Mouse (Mus musculus) embryonic facial prominence, embryonic 15.5 days (tissue): Measurements from ENCODE around the gene Gm28305. TPM values are rescaled to one million over a fixed set of nuclear protein-coding genes. Genes with fewer than 3 reads are reported as not detected.

ENCODE experiments used
- polyA plus RNA-seq: library from polyadenylated mRNA; unstranded; fragments of >200 nt; fragmentation: Nextera tagmentation; extraction: Ambion mirVana; gene quantifications from 2 replicates; pipeline ENCODE4 v1.2.1, GENCODE M21; 2015

Gm28305 gene
- polyA plus RNA-seq, 1 experiment from 2014 or later = not detected

Other genes starting within 250 kb of the Gm28305 start
- gene Nphp3, start 38.1 kb upstream of the Gm28305 start, polyA plus RNA-seq = 6.8 and 7.1 TPM in 2 replicates
- gene Uba5, start 22.5 kb downstream of the Gm28305 start, polyA plus RNA-seq = 58.6 and 61.1 TPM in 2 replicates
- gene Acad11, start 22.7 kb downstream of the Gm28305 start, polyA plus RNA-seq = 12.6 and 14.2 TPM in 2 replicates
- 6.4 and 6.9 TPM in 2 replicates for gene Ackr4, start 86.3 kb downstream of the Gm28305 start, polyA plus RNA-seq
- gene Dnajc13, start 222.3 kb downstream of the Gm28305 start, polyA plus RNA-seq = 19.3 and 21.0 TPM in 2 replicates